Mouse (Mus musculus): ENCODE data around the gene Klk8.

Gene Klk8

DNA sequence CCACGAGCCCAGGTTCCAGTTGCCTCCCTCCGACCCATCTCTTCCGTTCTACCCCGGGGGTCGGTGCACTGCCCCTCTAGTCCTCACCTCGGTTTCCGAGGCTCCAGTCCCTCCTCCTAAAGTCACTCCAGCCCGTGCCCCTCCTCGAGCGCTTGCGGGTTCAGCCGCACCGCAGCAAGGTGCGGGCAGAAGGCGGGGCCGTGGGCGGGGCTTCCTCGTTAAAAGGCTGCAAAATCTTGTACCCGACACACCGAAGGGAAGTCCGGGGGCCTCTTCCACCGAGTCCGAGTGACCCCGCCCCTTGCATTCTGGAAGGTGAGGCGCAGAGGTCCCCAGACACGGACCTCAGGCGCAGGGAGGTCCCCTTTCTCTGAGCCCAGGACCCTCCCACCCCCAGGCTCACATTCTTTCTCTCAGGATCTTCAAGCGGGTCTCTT lies at the start of gene Klk8:
Gene Klk8, plus strand, starts transcription at position 245 of the 437 bp plus-strand sequence.
- no peak for TF ChIP-seq GATA4 (IDR thresholded peaks at IDR 0.05; ENCODE audit: insufficient replicate concordance, low read length)

DNA sequence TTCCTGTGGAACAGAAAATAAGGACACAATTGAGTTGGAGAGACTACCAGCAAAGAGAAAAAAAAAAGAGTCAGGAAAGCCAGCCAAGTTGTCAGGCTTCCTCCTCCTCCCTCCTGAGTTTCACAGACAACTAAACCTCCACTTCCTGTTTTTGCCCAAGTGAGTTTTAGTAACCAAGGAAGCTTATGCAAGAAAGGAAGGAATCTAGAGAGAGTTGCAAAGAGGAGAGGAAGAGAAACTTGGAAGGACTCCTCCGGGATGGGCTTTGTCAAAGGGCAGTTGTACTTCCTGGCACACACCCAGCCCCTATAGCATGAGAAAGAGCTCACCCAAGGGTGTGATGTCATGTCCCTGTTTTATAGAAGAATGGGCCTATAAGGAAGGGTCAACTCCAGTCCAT lies 49.6 kb upstream of the Klk8 start:
- TF ChIP-seq GATA4 (IDR thresholded peaks at IDR 0.05; ENCODE audit: insufficient replicate concordance, low read length): no peak

DNA sequence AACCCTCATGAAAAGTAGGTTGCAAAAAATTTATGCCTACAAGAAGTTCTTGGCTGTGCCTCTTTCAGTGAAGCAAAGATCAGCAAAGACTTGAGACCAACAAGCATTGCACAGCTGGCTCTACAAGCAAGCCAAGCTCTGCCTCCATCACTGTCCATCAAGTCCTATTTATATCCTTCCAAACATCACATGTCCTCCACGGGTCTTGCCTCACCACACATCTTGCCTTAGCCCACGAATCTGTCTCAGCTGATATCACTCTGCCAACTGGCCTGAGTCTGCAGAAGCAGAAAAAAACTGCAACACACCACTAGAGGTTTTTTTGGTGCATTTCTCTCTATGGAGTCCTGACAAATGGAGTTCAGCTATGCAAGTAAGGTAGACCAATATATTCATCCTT lies 44.6 kb upstream of the Klk8 start:
- TF ChIP-seq GATA4 (IDR thresholded peaks at IDR 0.05; ENCODE audit: insufficient replicate concordance, low read length): no peak

DNA sequence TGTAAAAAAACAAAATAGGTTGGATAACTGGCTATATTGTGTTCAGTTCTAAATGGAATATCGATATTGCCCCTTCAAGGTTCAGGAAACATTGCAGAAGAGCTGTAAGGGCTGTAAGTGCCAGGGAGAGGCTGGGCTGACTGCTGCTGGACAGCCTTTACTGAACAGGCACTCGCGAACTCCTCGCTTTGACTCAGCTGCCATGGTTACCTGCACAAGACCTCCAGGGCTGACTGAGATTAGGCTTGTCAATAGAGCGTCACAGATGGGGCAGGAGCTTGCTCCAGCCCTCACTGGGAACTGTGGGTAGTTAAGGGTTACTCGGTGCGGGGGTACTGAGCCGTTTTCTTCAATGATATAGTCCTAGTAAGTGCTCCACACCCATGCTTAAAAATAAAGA lies 30.9 kb upstream of the Klk8 start:
- no peak for TF ChIP-seq GATA4 (IDR thresholded peaks at IDR 0.05; ENCODE audit: insufficient replicate concordance, low read length)

DNA sequence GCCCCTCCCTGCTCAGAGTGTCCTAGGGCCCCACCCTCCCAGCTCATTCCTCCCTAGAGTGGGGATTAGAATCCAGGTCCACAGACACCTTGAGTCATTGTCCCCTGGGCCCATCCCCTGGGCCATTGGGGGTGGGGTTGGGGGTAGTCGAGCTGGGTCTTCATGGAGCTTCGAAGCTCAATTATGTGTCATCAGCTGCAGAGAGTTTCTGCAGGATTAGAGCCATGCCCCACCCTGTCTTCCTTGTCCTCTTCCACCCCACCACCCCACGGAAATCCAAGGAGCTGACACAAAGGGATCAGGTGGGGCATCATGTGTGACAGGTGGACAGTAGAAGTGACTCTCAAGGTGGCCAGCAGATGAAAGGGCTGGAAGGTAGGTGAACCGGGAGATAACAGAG lies 28.8 kb upstream of the Klk8 start, which contains the start of gene Klk12:
Gene Klk12, plus strand, starts transcription at position 301 of the 400 bp plus-strand sequence.
- TF ChIP-seq GATA4 (IDR thresholded peaks at IDR 0.05; ENCODE audit: insufficient replicate concordance, low read length): no peak

DNA sequence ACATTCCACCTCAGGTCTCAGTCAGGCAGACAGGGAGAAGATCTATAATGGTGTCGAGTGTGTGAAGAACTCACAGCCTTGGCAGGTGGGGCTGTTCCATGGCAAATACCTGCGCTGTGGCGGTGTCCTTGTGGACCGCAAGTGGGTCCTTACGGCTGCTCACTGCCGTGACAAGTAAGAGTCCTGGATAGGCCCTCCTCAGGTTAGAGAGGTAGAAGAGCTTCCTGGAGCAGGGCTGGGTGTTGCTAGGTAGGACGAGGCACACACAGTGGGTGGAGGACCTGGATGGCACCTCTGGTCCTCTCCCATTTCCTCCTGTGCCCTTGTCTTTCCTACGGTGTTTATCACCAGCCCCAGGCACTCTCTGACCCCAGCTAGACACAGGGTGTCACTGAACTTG lies 27.7 kb upstream of the Klk8 start:
- TF ChIP-seq GATA4 (IDR thresholded peaks at IDR 0.05; ENCODE audit: insufficient replicate concordance, low read length): no peak

DNA sequence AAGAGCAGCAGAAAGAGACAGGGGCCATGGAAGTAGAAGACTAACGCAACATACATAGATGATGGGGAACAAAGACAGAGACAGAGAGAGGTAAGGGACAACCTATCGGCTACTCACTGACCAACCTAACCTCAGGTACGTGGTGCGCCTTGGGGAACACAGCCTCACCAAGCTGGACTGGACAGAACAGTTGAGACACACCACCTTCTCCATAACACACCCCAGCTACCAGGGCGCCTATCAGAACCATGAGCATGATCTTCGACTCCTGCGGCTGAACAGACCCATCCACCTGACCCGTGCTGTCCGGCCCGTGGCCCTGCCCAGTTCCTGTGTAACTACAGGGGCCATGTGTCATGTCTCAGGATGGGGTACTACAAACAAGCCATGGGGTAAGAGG lies 26.7 kb upstream of the Klk8 start:
- TF ChIP-seq GATA4 (IDR thresholded peaks at IDR 0.05; ENCODE audit: insufficient replicate concordance, low read length): no peak

DNA sequence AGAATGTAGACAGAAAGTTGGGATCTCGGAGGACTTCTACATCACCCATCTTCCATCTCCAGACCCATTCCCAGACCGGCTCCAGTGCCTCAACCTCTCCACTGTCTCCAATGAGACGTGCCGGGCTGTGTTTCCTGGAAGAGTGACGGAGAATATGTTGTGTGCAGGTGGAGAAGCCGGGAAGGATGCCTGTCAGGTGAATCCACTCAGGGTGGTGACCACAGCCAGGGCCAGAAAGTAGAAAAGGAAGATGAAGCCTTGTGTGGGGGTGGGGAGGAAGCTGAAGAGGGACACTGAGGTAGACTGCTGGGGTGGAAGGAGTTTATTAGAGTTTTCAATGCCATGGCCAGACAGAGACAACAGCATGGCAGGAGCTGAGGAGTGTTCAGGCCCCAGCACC lies 25.5 kb upstream of the Klk8 start:
- no peak for TF ChIP-seq GATA4 (IDR thresholded peaks at IDR 0.05; ENCODE audit: insufficient replicate concordance, low read length)

DNA sequence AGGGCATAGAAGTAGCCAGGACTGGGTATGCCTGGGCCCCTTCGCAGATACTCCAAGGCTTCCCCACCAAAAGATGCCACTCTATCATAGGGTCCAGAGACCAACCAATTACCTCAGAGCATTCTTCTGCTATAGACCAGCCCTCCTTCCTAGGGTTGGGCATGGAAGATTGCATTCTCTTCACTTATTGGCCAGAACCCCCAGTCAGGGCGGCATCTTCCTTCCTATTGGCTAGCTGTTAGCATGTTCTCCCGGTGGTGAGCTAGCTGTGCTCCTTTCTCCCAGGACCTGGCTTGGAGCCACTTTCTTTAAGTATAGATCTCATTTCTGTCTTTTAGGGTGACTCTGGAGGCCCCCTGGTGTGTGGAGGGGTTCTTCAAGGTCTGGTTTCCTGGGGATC lies 24.5 kb upstream of the Klk8 start:
- no peak for TF ChIP-seq GATA4 (IDR thresholded peaks at IDR 0.05; ENCODE audit: insufficient replicate concordance, low read length)

DNA sequence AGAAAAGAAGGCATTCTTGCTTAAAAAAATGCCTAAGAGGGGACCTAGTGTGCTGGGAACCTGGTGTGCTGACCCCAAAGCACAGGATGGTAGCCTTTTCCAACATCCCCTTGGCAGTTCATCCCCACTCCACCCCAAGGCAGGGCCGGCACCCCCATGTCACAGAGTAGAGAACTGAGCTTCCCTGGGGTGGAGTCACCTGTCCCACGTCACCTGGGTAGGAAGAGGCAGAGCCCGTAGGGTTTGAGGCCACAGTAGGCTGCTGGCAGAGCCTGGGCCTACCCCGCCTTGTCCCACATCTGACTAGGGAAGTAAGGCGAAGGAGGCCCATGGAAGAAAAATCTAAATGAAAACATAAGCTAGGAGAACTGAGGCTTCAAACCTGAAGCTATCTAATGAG lies 23.0 kb upstream of the Klk8 start, which contains the start of gene Klk11:
Gene Klk11, plus strand, starts transcription at position 241 of the 400 bp plus-strand sequence.
- no peak for TF ChIP-seq GATA4 (IDR thresholded peaks at IDR 0.05; ENCODE audit: insufficient replicate concordance, low read length)

DNA sequence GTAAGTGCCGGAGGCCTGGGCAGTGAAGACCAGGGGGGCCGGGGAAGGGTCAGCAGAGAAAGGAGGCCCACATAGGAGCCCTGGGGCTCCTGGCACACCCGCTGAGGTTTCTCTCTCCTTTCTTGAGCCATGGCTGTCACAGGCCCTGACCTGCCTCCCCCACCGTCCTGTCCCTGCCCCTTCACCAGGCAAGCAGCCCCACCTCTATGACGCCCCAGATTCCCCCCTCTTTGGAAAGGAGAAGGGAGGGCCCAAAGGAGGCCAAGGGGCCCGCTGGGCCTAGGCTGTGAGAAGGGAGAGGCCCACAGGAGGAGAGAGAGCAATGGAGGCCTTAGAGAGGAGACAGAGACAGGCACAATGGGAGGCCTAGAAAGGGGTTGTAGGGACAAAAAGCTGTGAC lies 22.6 kb upstream of the Klk8 start:
- TF ChIP-seq GATA4 (IDR thresholded peaks at IDR 0.05; ENCODE audit: insufficient replicate concordance, low read length): no peak

DNA sequence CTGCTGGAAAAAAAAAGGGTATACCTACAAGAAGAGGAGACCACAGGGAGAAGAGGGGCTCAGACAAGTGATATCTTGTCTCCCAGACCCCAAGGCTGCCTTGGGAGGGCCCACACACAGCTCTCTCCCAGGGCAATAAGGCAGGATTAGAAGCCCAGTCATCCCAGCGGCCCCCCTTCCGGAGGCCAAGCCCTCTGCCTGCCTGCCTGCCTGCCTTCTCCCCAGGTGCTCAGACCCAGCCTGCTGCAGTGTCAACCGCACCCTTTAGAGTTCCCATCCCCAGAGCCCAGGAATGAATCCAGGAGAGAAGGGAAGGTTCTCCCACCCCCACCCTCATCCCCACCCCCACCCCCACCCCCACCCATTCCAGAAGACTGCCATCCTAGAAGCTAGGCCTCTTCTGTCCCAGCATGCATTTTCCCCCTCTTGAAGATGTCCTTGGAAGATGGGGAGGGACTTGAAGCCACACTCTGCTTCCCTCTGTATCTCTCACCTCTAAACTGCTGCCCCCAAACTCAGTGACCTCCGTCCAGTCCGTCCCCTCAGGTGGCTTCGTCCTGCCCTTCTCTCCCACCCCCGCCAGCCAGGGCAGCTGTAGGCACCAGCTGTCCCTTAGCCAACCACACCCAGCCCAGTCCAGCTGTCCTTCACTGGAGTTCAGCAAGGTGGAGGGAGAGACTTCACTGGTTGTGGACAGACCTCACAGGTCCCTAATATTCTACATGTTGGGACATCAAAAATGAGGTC lies 21.9 kb upstream of the Klk8 start:
- no peak for TF ChIP-seq GATA4 (IDR thresholded peaks at IDR 0.05; ENCODE audit: insufficient replicate concordance, low read length)

DNA sequence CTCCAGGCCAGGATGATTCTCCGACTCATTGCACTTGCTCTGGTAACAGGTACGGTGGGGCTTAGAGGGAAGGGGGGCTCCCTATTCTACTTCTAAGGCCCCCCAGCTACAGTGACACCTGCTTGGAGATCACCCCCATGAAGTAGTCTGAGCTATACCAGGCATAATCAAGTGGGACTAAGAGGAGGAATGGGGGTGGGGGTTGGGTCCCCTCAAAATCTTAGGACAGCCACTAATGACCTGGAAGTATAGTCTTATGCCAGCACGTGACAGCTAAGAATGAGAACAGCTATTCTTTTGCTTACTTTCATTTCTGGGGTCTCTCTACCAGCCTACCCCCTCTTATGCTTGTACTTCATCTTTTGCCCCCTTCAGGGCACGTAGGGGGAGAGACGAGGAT lies 20.9 kb upstream of the Klk8 start:
- TF ChIP-seq GATA4 (IDR thresholded peaks at IDR 0.05; ENCODE audit: insufficient replicate concordance, low read length): no peak

DNA sequence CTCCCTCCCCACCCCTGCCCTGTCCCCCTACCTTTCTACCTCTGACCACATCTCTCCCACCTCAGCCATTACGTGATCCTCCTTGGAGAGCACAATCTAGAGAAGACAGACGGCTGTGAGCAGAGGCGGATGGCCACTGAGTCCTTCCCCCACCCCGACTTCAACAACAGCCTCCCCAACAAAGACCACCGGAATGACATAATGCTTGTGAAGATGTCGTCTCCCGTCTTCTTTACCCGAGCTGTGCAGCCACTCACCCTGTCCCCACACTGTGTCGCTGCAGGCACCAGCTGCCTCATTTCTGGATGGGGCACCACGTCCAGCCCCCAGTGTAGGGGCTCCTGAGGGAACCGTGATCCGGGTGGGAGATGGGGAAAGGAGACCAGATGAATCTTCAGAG lies 20.0 kb upstream of the Klk8 start:
- no peak for TF ChIP-seq GATA4 (IDR thresholded peaks at IDR 0.05; ENCODE audit: insufficient replicate concordance, low read length)

DNA sequence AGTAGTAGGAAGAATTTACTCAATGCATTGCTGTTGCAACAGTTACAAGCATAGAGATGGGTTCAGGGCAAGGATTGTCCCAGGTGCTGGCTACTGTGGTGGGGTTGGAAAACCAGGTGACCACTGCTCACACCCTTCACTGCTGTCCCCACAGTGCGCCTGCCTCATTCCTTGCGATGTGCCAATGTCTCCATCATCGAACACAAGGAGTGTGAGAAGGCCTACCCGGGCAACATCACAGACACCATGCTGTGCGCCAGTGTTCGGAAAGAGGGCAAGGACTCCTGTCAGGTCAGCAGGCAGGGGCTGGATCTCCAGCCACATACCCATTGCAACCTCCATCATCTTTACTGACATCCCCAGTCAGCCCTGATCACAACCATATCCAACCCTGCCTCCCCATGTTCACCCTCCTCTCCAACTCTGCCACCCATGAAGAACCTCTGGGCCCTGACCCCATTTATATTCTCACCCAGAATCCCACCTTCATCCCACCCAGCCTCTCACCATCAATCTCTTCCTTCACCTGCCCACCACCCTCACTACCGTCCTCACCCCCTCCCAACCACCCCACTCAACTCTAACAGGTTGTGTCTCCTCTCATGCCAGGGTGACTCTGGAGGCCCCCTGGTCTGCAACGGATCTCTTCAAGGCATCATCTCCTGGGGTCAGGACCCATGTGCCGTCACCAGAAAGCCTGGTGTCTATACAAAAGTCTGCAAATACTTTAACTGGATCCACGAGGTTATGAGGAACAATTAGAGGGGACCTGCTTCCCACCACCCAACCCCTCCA lies 19.0 kb upstream of the Klk8 start:
- TF ChIP-seq GATA4 (IDR thresholded peaks at IDR 0.05; ENCODE audit: insufficient replicate concordance, low read length): no peak

DNA sequence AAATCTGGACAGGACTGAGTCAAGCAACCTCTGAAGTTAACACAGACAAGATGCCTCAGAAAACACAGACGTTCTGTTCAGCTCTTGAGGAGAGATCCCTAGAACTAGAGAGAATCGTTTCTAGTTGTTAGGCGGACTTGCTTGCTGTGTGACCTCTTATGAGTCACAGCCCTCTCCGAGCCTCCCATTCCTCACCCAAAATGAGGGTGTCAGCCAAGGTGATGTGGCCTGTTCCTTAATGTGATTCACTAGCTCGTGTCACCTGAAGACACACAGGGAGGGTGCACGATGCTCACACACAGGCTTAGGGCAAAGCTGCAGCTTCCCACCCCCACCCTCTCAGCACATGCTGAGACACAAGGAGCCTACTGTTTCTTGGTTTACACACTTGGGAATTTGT lies 17.1 kb upstream of the Klk8 start:
- TF ChIP-seq GATA4 (IDR thresholded peaks at IDR 0.05; ENCODE audit: insufficient replicate concordance, low read length): no peak
